Mouse (Mus musculus) hindbrain, embryonic 13.5 days (tissue): ENCODE measurements around the gene Tefm. TPM values are rescaled to one million over a fixed set of nuclear protein-coding genes. Genes with fewer than 3 reads are reported as not detected.

Source experiments
- polyA plus RNA-seq: library from polyadenylated mRNA; unstranded; fragments of >200 nt; fragmentation: Nextera tagmentation; extraction: Ambion mirVana; gene quantifications from 2 replicates; pipeline ENCODE4 v1.2.1, GENCODE M21; 2015

The Tefm gene
- polyA plus RNA-seq, 1 experiment from 2014 or later = 25.9 TPM

Other genes starting within 250 kb of the Tefm start
- 42.7 and 45.2 TPM in 2 replicates for gene Utp6, start 179.8 kb downstream of the Tefm start, polyA plus RNA-seq
- 16.0 and 16.9 TPM in 2 replicates for gene Suz12, start 149.1 kb downstream of the Tefm start, polyA plus RNA-seq
- gene Crlf3, start 61.2 kb downstream of the Tefm start, polyA plus RNA-seq = 12.3 and 13.1 TPM in 2 replicates
- 6.1 and 6.3 TPM in 2 replicates for gene Atad5, start 52.8 kb downstream of the Tefm start, polyA plus RNA-seq
- 3.7 and 3.9 TPM in 2 replicates for gene Adap2, start 11.9 kb upstream of the Tefm start, polyA plus RNA-seq
- gene Rnf135, start 41.7 kb upstream of the Tefm start, polyA plus RNA-seq = 3.1 and 3.9 TPM in 2 replicates
- gene Rhot1, start 66.8 kb upstream of the Tefm start, polyA plus RNA-seq = 66.4 and 68.4 TPM in 2 replicates
- gene Rhbdl3, start 158.7 kb upstream of the Tefm start, polyA plus RNA-seq = 14.0 and 16.0 TPM in 2 replicates
- 30.8 and 37.3 TPM in 2 replicates for gene 5730455P16Rik, start 235.9 kb upstream of the Tefm start, polyA plus RNA-seq
- 210 and 214 TPM in 2 replicates for gene Zfp207, start 241.1 kb upstream of the Tefm start, polyA plus RNA-seq